ENCODE assay signal across 9 mouse cellular contexts in the genomic region with DNA sequence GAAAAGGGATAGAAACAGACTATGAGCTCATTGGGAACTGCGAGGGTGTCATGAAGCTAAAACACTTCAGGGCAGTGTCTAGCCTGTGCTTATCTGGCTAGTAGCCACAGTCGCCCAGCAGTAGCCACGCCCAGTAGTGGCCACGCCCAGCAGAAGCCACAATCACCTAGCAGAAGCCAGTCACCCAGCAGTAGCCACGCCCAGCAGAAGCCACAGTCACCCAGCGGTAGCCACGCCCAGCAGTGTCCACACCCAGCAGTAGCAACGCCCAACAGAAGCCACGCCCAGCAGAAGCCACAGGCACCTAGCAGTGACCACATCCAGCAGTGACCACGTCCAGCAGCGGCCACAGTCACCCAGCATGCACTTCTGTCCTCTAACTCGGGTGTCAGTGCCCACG.
DNase-seq lines count a peak whose midpoint lies in the region; ATAC-seq and TF ChIP-seq lines count a peak whose summit lies in the region.
"Had no signal": no experiment of that assay in that cellular context is flagged by ENCODE, and none has a peak within 500 bp of the region (broad histone marks: within the 10 kb centered on the region; RNA-seq: fewer than 3 reads in every experiment).

No protein-coding gene starts in this region.

- peak overlapping the region; percentile 32 for H3K4me3 ChIP-seq in hindbrain, embryonic 10.5 days
- H3K4me3 ChIP-seq in hindbrain, postnatal 0 days (ENCODE audit: low read length), result no peak overlapping the region
- no peak overlapping the region for H3K4me3 ChIP-seq in hindbrain, embryonic 13.5 days
- H3K4me3 ChIP-seq: liver, embryonic 15.5 days had no signal

- peaks cover 45% of the 10 kb centered on the region for H3K4me1 ChIP-seq in hindbrain, embryonic 10.5 days (replicated peaks)
- no peaks in the 10 kb centered on the region for H3K4me1 ChIP-seq in hindbrain, postnatal 0 days (ENCODE audit: insufficient read depth, low read length)
- peaks cover 25% of the 10 kb centered on the region for H3K4me1 ChIP-seq in hindbrain, embryonic 13.5 days (replicated peaks)
- H3K4me1 ChIP-seq: liver, embryonic 15.5 days had no signal

- ATAC-seq in hindbrain, postnatal 0 days, result no peak
- peak; percentile 9; the same call in 1 of the 2 replicates for ATAC-seq in hindbrain, embryonic 13.5 days (ENCODE audit: low FRiP score)
- 0 out of 2 replicates have a peak, but pooled peaks have one; percentile 50 for ATAC-seq in megakaryocyte-erythroid progenitor cell, adult 5-6 weeks (replicated peaks; ENCODE audit: low FRiP score, low TSS enrichment, poor library complexity, severe bottlenecking)

- WGBS in hindbrain, embryonic 10.5 days, result 22% methylated on average over 13 of the region's 13 CpGs
- 21% methylated on average over 13 of the region's 13 CpGs for WGBS in hindbrain, postnatal 0 days
- 26% methylated on average over 13 of the region's 13 CpGs for WGBS in hindbrain, embryonic 13.5 days

- H3K9ac ChIP-seq in hindbrain, postnatal 0 days (replicated peaks; ENCODE audit: low read length), result no peak overlapping the region
- no peak overlapping the region for H3K9ac ChIP-seq in hindbrain, embryonic 13.5 days
- H3K9ac ChIP-seq: liver, embryonic 15.5 days had no signal

- H3K9me3 ChIP-seq in hindbrain, embryonic 10.5 days, result 0 out of 2 replicates have a peak, but pooled peaks cover 8% of the 10 kb centered on the region
- no peaks in the 10 kb centered on the region for H3K9me3 ChIP-seq in hindbrain, postnatal 0 days (ENCODE audit: low read length)
- no peaks in the 10 kb centered on the region for H3K9me3 ChIP-seq in hindbrain, embryonic 13.5 days
- H3K9me3 ChIP-seq: liver, embryonic 15.5 days had no signal

- H3K36me3 ChIP-seq in hindbrain, embryonic 10.5 days, result no peaks in the 10 kb centered on the region
- H3K36me3 ChIP-seq in hindbrain, postnatal 0 days (ENCODE audit: insufficient read depth, low read length), result no peaks in the 10 kb centered on the region
- no peaks in the 10 kb centered on the region for H3K36me3 ChIP-seq in hindbrain, embryonic 13.5 days
- H3K36me3 ChIP-seq: liver, embryonic 15.5 days had no signal

- peak overlapping the region; percentile 56 for H3K27ac ChIP-seq in hindbrain, embryonic 10.5 days
- no peak overlapping the region for H3K27ac ChIP-seq in hindbrain, postnatal 0 days
- no peak overlapping the region for H3K27ac ChIP-seq in hindbrain, embryonic 13.5 days
- H3K27ac ChIP-seq: liver, embryonic 15.5 days had no signal

- H3K27me3 ChIP-seq in hindbrain, embryonic 10.5 days (ENCODE audit: insufficient read depth, poor library complexity, severe bottlenecking), result peaks cover 20% of the 10 kb centered on the region
- H3K27me3 ChIP-seq in hindbrain, postnatal 0 days (ENCODE audit: insufficient read depth, low read length), result no peaks in the 10 kb centered on the region
- peaks cover 17% of the 10 kb centered on the region for H3K27me3 ChIP-seq in hindbrain, embryonic 13.5 days
- H3K27me3 ChIP-seq: liver, embryonic 15.5 days had no signal

- TF ChIP-seq CTCF in hindbrain, postnatal 0 days (IDR thresholded peaks at IDR 0.05; ENCODE audit: low read depth), result no peak

- peak; percentile 72 for DNase-seq in hindbrain, embryonic 10.5 days (ENCODE audit: low spot score)
- DNase-seq in hindbrain, postnatal 0 days (ENCODE audit: low spot score), result no peak
- DNase-seq in Muller cell, postnatal 12 days (ENCODE audit: inconsistent ontology term), result peak; percentile 27
- no peak for DNase-seq in cerebellum, adult 18-20 months
- no peak for DNase-seq in right cerebral cortex, postnatal 10 days (ENCODE audit: low spot score in 2 of 2)
- no peak for DNase-seq in cerebellum, postnatal 4 days (ENCODE audit: low spot score in 2 of 2)

- no peak overlapping the region for H3K4me2 ChIP-seq in hindbrain, postnatal 0 days (ENCODE audit: low read depth, low read length)
- 0 out of 2 replicates have a peak overlapping the region, but pooled peaks have one; percentile 6 for H3K4me2 ChIP-seq in hindbrain, embryonic 13.5 days
- H3K4me2 ChIP-seq: liver, embryonic 15.5 days had no signal

Comparison
In these comparisons a context has a peak if more than half of its experiments do, and no peak if none do; other contexts are left out.
1. DNase-seq: peak in hindbrain, embryonic 10.5 days (single experiment) and Muller cell, postnatal 12 days (single experiment); none in hindbrain, postnatal 0 days (single experiment), cerebellum, adult 18-20 months (0 of 2), right cerebral cortex, postnatal 10 days (0 of 2) and cerebellum, postnatal 4 days (0 of 2).